Mouse (Mus musculus) fat pad, adult 2 months (tissue): ENCODE measurements at regions not wholly inside any gene's neighbourhood (a gene's known extent, or its start where the extent isn't known, plus 50 kb on each side); places are given as distances from the start of the nearest gene placed in this dataset.
A peak's percentile ranks its signal among the peaks of the same experiment; 100 is the strongest.

Experiments
- DNase-seq: peaks from one replicate; pipeline ENCODE4 v3.0.0-alpha.2; 2011; ENCODE audit warnings: low read depth, low spot score; ENCODE audit errors: extremely low read depth

DNA sequence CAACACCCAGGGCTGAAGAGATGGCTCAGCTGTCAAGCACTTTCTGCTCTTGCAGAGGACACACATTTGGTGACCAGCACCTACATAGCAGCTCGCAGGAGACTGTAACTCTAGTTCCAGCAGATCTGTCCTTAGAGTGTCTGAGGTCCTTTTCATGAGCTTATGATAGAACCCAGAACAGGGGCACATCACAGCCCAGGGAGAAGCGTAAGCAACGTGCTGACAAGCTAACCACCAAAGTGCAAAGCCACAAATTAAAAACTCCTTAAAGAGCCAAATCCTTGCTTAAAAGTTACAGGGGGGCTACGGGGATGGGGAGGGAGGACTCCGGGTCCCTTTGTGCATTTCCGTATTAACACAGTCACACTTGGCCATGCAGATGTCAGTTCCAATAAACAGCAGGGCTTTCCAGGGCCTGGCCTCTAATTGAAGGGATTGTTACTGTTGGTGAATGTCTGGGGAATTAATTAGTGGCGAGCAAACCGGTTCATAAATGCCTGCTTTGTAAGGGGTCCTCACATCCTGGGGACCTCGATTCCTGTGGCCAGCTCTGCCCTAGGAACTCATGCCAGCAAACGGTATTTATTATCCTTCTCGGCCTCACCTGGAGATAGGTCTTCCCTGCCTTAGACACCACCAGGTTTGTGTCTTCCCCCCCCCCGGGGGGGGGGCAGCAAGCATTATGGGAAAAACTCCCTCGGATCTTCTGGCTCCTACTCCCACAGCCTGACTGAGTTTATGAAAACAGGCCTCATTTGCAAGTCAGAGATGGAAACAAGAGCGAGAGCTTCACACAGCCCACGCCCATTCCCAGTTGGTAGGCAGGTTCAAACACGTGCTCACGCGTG lies 447.5 kb downstream of the Cd83 start:
- peak; percentile 14 for DNase-seq

DNA sequence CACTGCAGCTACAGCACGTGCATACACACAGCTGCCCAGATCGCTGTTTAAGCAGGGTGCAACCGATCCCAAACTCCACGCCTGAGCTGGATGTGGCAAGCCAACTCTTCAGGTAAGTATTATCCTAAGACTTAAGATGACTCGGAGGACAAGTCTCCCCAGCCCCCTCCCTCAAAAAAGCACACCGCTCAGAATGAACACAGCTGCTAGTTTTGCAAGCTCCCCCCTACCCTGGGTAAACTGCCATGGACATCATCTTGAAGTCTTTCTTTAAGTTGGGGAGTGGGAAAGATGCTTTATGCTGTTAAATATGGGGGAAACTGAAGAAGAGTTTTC lies 448.1 kb downstream of the Cd83 start:
- no peak for DNase-seq

DNA sequence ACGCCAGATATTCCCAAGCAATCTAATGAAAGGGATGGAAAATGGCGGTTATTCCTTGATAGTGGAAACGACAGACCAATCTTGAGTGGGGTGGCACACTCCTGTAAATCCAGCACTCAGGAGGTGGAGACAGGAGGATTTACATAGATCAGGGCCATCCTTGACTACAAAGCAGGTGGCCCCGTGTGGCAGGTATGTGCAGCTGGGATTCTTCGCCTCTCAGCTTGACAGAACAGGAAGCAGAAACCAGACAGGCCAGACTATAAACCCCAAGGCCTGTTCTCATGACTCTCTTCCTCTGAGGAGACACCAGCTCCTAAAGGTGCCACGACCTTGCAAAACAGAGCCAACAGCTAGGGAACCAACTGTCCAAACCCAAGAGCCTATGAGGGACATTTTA lies 449.7 kb downstream of the Cd83 start:
- DNase-seq = no peak

DNA sequence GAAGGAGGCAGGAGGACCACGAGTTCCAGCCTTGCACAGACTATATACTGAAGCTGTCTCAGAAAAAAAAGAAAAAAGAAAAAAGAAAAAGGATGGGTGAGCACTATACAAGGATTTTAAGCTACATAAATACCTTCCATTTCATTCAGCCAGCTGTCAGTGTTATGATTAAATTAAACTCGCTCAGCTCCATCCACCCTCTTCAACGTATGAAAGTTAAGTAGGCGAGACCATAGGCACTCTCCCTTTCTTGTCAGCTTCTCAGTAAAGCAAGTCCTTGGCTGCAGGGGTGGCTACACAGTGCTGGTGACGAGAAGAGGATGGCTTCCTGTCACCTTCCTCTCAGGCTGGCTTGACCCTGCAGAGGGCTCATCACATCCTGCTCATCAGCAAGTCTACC lies 450.7 kb downstream of the Cd83 start:
- DNase-seq = no peak

DNA sequence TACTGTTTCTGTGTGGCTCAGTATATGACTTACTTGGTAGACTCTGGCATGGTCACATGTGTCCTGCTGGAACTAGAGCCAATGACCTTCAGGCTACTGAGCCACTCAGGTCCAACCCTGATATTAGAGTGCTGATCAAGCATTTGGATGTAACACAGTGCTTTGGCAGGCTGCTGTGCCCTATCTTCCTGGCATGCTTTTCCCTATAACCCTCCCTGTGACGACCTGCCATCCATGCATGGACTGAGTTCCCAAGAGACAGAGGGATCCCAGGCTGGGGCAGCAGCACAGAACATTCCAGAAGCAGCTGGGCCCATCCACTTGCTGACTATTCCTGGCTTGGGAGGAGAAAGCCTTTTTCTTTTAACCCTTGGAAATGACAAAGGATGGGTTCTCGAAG lies 451.4 kb downstream of the Cd83 start:
- DNase-seq = no peak

DNA sequence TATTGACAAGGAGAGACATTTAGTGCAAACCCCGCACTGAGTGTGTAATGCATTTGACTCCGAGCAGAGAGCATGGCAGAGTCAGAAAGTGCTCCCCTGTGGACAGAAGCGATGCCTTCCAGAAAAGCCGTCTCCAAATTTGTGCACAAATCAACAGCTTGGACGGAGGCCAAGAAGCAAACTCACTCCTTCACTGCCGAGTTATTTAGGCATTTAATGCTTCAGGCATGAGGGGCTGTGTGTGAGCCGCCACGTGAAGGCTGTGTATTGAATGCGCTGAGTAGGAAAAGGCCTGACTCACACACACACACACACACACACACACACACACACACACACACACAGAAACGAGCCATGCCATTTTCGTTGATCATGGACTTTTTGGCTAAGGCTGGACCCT lies 453.7 kb downstream of the Cd83 start:
- DNase-seq = no peak

DNA sequence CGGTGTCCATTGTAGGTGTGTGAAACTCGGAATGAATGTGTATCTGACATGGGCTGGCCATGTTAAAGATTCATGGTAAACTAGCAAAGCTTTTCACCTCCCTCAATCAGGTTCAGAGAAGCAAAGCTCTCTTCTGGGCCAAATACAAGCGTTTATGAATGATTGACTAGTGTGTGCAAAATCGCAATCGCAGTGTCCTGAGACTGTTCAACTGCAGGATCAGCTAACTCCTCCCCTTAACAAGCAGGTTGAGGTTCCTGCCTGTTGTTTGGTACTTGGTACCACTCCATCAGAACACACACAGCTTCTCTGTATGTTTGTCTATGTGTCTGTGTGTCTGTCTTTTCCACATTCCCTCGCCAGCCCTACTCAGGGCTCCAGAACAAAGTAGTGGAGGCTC lies 458.6 kb downstream of the Cd83 start:
- DNase-seq = no peak

DNA sequence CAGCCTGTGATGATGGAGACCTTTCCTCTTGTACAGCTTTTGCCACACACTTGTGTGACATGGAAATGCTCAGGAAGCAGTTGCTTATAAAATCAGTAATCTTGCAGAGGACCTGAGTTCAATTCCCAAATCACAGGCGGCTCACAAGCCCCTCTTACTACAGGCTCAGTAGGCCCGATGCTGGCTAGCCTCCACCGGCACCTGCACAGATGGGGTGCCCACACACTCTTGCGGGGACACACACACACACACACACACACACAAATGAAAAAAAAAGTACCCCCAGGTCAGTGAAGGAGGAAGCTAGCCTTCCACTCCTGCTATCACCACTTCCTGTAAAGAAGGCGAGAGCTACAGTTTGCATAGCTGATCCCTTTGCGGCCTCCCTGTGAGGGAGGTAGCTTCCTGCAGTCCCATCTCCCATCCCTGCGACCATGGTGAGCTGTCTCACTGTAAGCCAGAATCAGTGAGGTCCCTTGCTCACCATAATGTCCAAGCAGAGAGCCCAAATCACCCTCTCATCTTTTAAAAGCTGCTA lies 462.2 kb downstream of the Cd83 start:
- DNase-seq = no peak

DNA sequence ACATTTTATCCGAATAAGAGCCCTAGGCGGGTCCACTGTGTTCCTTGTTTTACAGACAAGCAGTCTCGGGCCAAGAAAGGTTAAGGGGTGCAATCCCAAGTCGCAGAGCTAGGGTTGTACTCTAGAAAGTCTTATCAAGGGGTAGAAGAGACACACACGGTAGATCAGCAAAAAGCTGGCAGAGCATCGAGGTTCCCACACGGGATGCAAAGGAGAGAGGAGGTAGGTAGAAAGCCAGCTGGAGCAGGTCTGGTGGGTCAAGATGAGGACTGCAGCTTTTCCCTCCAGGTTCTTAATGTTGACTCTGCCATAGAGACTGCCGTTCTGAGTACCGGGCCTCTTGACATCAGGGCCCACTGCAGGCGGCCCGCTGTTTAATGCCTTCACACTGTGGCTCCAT lies 463.3 kb downstream of the Cd83 start:
- DNase-seq = no peak

DNA sequence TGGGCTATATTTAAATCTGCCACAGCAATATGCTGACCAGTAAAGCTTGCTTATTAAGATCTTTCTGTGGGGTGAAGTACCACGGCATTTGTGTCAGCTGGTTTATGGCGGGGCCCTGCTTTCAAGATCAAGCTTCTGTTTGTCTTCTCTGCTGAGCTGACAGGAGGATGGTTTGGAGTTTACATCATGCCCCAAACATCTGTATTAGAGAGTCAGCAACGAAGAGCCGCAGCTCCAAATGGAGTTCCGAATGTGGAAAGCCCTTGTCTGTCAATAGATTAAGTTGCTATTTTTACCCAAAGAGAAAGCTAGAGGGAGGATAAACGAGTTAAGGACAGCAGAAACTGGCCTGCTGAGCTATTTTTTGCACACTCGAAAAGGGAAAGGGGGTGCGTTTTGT lies 463.8 kb downstream of the Cd83 start:
- DNase-seq = no peak

DNA sequence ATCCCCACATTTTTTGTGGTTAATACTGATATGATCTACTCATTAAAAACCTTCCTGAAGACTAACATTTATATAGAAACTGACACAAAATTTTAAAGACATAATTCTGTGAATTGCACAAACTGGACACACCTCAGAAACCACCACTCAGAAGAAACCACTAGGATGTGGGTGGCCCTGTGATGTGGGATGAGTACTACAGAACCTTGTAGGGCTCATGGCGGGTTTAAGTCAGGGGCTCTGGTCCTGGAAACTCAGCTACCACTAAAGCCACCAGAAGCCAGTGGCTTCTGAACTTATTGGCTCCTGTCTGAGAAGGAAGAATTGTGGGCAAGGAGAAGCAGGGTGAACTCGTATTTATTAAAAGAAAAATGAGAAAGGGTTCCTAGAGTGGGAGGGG lies 464.5 kb downstream of the Cd83 start:
- no peak for DNase-seq

DNA sequence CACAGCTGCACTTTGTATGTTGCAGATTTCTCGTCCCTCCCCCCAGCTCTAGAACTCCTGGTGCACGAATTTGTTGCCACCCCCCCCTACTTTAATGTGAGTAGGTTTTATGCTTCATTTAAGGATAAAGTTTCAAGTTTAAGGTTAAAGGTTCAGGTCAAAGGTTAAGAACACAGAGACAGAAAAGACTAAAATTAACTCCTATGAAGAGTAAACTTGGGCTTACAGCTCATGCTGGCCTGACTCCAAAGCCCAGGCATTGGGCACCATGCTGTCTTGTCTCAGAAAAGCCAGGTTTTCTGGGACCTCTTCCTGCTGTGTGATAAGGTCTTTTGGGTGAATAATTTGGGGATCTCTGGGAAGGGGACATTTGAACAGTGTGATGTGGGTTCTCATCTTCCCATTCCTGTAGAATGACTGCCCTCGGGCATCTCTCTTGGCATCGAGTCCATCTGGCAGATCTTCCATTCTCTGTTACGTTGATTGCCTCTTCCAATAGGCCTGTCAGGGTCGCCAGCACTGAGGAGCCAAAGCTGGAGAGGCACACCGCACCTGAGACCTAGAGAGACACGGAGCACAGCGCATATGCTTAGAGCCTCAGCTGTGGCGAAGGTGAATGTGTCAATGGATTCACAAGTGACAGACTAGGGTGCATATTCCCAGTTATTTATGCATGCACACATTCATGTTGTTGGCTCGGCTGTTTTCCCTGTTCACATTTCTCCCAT lies 466.1 kb downstream of the Cd83 start:
- DNase-seq = no peak

DNA sequence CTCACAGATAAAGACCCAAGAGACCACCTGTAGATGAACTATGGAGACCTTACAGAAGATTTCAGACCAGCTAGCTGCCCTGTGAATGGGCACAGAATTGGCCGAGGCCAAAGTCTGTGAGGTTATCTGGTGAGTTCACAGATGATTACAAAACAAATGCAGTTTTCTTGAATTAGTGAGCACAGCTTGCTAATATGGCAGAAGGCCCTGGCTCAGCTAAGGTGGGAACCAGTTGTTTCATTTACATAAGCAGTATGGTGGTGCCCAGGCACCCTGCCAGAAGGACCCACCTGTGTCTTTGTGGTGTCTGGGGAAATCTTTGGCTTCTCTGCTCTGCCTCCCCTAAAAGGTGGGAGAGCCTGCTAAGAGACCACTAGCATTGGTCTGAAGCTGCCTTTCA lies 466.9 kb downstream of the Cd83 start:
- no peak for DNase-seq

DNA sequence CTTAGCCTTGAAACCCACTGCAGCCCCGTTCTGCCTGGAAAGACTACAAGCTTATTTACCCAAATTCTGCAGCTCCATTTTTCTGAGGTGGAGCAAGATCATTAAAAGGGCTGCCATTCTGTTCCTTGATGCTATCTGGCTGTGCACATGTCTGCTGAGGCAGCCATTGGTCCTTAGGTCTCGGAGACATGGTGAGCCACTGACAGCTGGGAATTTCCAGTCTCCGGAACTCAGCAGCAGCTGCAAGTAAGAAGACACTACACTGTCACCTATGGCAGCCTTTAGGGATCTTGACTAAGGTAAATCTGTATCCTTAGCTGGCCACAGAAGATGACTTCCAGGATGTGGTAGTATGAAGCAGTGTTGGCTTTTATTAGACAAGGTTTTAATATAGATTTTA lies 467.9 kb downstream of the Cd83 start:
- no peak for DNase-seq

DNA sequence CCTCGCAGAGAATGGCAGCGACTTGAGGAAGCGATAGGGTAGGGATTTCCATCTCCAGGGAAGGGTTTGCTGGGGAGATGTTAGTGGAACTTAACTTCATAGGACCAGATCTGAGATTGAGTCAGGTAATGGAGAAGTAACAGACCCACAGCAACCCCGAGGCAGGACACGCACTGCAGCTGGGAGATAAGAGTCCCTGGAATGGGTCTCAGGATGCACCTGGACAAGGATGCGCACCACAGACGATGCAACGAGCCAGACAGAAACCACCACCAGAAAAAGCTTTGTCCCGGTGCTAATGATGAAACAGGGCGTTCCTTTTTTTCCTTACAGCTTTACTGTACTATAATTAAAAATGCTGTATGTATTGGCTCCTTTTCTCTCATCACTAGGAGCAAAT lies 470.9 kb upstream of the Jarid2 start:
- no peak for DNase-seq

DNA sequence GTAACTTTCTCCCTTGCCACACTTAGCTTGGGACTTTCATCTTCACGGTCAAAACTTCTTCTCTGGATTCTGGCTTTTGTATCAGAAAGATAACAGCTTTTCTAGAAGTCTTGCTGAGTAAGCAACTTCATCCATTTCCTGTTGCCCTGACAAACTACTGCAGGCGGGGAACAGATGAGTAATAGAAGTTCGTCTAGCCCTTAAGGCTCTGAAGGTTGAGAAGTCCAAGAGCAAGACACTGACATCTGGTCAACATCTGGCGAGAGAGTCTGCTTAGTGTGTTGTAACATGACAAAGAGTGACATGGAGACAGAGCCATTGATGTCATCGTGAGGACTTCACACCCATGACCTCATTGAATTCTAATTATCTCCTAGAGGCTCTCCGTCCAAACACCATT lies 469.2 kb upstream of the Jarid2 start:
- DNase-seq = no peak

DNA sequence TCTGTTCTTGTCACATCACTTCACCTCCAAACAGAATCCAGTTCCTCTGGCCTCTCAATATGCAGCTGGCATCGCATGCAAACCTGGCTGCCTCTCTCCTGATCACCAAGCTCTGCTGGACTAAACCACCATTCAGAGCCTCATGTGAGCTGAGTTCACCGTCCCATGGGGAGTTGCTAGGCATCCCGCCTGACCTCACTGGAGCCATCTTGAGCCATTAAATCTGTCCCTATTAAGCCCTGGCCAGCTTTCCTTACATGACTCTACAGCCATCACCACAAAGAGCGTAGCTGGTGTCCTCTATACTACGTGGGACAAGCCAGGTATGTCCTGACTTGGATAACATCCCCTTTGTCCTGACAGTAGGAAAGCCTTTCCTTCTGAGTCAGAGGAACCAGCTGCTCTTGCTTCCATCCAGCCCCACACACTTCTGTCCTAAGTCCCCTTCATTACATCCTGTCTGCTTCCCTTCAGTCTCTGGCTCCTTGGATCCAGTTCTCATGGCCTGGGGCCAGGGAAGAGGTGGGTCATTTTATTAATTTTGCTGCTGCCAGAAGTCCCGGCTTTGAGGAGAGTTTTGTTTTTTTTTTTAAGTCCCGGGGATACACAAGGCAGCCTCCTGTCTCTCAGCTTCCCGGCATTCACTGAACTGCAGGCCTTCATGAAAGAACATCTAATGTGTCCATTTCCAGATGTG lies 468.5 kb upstream of the Jarid2 start:
- no peak for DNase-seq

DNA sequence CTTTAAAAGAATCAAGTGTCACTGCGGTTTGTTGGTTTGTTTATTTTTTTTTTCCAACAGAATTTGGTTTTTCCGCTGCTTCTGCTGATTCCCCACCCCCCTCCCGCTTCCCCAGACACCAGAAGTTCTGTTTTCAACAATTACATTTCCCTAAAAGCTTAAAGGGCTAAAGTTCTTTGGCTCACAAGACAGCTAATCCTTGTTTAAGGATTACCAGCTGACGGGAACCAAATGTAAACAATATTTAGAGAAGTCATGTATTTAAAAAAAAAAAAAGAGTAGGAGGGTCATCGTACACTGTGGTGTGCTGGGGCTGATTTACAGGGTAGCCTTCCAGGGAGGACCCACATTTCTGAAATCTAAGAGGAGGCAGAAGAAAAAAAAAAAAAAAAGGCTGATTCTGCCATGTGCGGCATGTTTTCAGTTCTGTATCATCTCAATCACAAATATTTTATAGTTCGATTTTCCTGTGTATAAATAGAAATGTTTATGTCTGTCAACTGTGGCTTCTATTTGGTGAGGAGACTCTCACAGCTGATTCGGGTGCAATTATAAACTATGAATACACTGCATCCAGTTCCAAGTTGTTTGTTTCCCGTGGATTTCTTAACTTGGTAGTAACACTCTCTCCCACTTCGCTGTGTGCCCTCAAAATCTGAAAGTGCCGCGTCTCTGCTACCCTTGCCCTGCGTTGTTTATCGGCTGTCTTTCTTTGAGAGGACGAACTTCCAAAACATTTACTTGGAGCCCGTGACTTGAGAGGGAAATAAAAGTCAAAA lies 456.3 kb upstream of the Jarid2 start:
- no peak for DNase-seq

DNA sequence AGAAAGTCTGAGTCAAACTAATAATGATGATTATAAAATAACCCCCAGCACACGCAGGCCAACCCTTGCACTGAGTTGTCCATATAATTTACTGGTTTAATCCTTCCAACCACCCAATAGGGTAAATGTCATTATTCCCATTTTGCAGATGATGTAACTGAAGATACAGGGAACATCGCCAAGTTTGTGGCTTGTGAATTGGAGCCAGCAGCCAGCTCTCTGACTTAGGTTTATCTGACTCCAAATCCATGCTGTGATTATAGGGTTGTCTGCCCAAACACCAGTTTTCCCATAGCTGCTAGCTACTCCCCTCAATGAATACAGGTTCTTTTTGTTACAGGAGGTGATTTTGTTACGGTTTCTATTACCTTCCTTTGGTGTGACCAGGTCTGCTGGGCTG lies 451.3 kb upstream of the Jarid2 start:
- DNase-seq = no peak

DNA sequence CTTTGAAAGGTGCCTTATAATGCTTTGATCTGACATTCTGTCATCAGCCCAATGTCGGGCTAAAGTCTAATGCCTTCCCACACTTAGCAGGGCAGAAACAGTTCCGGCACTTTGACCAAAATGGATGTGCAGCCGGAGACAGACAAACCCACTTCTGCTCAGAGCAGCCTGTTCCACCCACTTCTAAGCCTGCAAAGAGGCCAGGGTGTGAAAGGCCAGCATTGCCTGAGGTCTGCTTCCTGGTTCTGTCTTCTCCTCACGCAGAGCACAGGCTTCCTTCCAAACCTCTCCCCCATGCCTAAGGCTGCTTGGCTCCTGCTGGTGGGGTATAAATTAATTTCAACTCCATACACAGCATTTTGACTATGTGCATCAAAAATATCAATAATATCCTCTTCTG lies 450.2 kb upstream of the Jarid2 start:
- DNase-seq = no peak

DNA sequence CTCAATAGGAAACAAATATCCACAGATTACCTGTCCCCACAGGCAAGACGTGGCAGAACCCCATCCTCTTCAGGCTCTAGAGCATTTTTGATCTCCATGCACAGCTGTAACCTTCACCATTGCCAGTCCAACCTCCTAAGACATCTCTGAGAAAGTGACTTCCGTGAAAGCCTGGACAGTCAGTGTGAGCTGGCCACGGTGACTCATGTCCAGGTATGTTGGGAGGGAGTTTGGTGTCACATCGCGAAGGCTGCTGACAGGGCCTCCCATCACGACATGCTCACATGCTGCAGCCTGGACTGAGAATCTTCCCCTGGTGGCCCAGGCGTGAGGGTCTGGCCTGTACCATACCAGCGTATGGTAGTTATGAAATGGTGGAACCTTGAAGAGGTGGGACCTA lies 449.0 kb upstream of the Jarid2 start:
- DNase-seq = no peak
